Mouse (Mus musculus) heart, postnatal 10 days (tissue): ENCODE data around the gene Etv3. TPM values are rescaled to one million over a fixed set of nuclear protein-coding genes. Genes with fewer than 3 reads are reported as not detected.
"Not testable (repeated sequence)": the region's sequence is repeated elsewhere in the genome, so short reads cannot be mapped to it uniquely, and the experiment has no call there.

Experiments
- DNase-seq, 2 experiments: peaks; one replicate each; pipeline ENCODE4 v3.0.0; 2021
- intact Hi-C: fragments of 180-260 bp; cut with DNase I; formaldehyde crosslinking; loops from one replicate; pipeline ENCODE4 v1.15.1; 2025
- total RNA-seq, 2 experiments: library from RNA; stranded (reverse); gene quantifications; 2 replicates each; pipeline ENCODE4 v1.2.3; 2021

The Etv3 gene
- 10 to 100 TPM; 17.1 to 18.3 TPM for total RNA-seq

- intact Hi-C loops = loop anchor here (2.0 to 5.0 kb wide), 2 partner anchors 16 to 92 kb away; partner anchors contain the start of gene Arhgef11
Measured at GRCm38 (mm10) chr3:87525043-87525836, at the start of gene Etv3. Gene Etv3, plus strand, starts transcription at chr3:87525407.

GRCm38 (mm10) chr3:87477948-87478347 lies 47.3 kb upstream of the Etv3 start:
- DNase-seq, intact Hi-C loops: not testable (repeated sequence)

More at GRCm38 (mm10) chr3:87525043-87525836, at the start of gene Etv3:
- peak; percentile 92 to 93 for DNase-seq

DNA sequence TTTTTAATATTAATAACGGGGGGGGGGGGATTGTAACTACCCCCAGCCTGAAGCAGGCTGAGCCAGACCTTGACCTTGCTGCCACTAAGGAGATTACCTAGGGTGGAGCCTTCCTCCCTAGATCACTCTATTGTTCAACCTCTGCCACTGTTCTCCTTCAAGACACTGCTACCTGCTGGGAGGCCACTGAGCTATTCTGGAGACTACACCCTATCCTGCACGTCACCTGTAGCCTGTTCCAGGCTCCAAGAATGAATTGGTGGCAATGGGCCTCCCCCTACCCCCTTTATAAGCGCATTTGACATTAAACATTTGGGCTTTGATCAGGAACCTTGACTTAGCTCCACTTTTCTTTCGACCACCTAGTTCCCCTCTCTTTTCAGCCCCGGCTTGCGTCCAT lies 46.6 kb upstream of the Etv3 start:
- intact Hi-C loops, DNase-seq: not testable (repeated sequence)

GRCm38 (mm10) chr3:87479230-87479629 lies 46.0 kb upstream of the Etv3 start:
- intact Hi-C loops, DNase-seq: not testable (repeated sequence)

DNA sequence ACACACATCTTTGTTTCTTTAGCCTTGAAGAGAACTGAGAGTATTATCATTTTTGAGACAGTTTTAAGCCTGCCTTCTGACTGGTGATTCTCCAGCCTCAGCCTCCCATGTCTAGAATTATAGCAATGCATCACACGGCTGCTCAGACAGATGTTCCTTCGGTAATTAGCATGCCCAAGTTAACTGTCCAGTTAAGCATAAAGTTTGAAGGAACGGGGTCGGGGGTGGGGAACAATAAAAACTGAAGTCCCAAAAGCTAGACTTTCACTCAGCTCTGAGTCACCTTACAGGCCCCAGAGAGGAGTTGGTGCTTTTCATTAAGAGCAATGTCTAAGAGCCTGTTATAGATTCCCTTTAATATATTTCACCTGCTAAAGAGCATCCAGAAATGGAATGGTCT lies 37.8 kb upstream of the Etv3 start:
- intact Hi-C loops = no loop called here
- DNase-seq = no peak

DNA sequence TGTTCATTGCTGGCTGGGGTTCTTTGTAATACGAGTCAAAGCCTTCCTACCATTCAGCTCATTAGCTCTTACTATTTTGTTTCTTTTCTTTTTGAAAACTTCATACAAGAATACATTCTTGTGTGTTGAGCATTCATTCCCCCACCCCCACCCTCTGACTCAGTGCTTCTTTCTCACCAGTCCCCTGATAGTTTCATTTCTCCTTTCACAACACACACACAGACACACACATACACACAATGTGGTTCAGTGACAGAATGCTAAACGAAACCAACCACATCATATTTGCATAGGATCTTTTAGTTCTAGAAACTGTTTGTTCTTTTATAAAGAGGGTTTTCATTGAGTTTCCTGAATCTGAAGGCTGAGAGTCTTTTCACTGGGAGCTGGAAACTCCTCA lies 37.3 kb upstream of the Etv3 start:
- intact Hi-C loops = no loop called here
- DNase-seq = no peak

GRCm38 (mm10) chr3:87498266-87498665 lies 26.9 kb upstream of the Etv3 start:
- intact Hi-C loops = no loop called here
- DNase-seq = no peak

DNA sequence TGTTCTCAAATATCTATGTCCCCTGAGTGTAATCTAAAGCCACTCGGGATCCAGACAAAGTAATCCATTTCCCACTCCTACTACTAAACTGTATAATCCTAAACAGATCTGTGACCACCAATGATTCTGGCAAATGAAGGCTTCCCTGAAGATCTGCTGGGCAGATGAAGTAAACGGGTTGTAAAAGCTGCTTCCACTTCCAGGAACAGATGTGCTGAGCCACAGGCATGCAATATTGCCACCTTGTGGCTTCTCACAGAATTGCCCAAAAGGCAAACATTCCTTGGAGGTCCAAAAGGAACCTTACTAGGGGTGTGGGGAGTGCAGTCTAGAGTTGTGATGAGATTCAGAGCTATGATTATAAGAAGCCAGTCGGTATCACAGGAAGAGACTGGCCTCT lies 26.1 kb upstream of the Etv3 start:
- peak; percentile 79 to 87 for DNase-seq

GRCm38 (mm10) chr3:87500088-87501055 lies 24.8 kb upstream of the Etv3 start:
- DNase-seq = peak; percentile 16 to 21
- intact Hi-C loops = loop anchor here (1.0 to 5.0 kb wide), 2 partner anchors 257 to 408 kb away; no protein-coding TSS in a partner anchor

More for the DNA sequence above, 26.1 kb upstream of the Etv3 start:
- intact Hi-C loops = loop anchor here (1.0 kb wide), 2 partner anchors 88 to 176 kb away; no protein-coding TSS in a partner anchor

- intact Hi-C loops = loop anchor here (5.0 kb wide), 1 partner anchor 409 kb away; no protein-coding TSS in a partner anchor
- DNase-seq = no peak
Measured at GRCm38 (mm10) chr3:87501151-87501550, 24.1 kb upstream of the Etv3 start.

DNA sequence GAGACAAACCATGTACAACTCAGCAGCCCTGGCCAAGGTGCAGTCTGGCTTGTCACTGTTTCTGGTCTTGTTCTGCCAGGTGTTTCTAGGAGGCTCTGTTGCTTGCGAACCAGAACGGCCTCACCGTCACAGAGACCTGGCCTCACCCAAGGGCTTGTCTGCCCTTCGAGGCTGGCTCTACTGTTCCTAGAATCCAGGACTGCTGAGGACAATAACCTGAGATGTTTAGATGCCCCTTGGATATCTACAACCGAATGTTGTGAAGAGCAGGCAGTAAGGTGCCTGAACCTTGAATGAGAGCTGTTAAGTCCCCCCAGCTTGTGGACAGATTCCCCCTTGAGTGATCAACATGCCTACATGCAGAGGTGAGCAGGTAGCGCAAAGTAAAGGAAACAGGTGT lies 22.4 kb upstream of the Etv3 start:
- DNase-seq = no peak
- intact Hi-C loops = loop anchor here (5.0 kb wide), 1 partner anchor 410 kb away; no protein-coding TSS in a partner anchor

DNA sequence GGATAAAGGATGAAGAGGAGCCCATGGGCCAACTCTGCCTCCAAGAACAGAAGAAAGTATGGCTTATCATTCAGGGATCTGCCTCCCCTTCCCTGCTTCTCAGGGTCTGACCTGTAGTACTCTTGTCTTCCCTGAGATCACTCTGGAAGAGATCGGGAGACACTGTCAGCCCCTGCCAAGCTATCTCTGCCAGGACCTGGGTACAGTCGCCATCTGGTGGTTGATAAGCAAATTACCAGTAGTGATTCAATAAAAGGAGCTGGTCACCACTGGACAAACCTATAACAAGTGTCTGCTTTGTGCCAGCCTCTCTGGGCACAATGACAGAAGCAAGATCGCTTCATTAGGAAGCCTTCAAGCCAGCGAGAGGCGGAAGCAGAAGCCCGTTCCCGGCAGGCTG lies 20.9 kb upstream of the Etv3 start:
- intact Hi-C loops = loop anchor here (1.0 to 5.0 kb wide), 3 partner anchors 260 to 472 kb away; no protein-coding TSS in a partner anchor
- DNase-seq = peak; percentile 43 to 71

DNA sequence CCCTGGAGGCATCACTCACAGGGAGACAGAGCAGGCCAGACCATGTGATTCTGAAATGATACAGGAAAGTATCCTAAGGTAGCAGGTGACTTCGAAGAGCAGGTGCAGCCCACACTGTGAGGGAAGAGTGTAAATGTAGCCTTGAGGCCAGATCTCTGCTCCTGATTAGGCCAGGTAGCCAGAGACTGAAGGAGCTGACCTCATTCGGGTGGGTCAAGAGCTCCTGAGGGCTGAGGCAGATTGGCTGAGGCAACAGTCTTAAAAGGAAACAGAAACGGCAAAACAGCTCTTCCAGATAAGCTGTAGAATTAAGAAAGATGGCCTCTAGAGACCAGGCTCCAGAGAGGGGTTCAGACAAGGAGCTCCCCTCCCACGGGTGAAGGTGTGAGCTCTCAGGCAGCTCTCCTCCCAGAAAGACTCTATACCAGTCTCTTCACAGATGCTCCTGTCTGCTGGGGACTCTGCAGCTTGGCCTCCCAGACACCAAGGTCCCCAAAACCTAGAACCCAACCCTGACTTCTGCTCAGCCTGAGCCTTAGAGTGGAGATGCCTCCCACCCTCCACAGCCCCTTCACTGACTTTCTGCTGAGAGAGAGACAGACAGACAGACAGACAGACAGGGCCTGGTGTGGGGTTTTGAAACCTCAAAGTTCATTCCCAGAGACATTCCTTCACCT lies 20.3 kb upstream of the Etv3 start:
- DNase-seq = no peak
- intact Hi-C loops = loop anchor here (1.0 to 5.0 kb wide), 3 partner anchors 261 to 472 kb away; no protein-coding TSS in a partner anchor

GRCm38 (mm10) chr3:87506456-87507416 lies 18.5 kb upstream of the Etv3 start:
- no peak for DNase-seq
- intact Hi-C loops = no loop called here

DNA sequence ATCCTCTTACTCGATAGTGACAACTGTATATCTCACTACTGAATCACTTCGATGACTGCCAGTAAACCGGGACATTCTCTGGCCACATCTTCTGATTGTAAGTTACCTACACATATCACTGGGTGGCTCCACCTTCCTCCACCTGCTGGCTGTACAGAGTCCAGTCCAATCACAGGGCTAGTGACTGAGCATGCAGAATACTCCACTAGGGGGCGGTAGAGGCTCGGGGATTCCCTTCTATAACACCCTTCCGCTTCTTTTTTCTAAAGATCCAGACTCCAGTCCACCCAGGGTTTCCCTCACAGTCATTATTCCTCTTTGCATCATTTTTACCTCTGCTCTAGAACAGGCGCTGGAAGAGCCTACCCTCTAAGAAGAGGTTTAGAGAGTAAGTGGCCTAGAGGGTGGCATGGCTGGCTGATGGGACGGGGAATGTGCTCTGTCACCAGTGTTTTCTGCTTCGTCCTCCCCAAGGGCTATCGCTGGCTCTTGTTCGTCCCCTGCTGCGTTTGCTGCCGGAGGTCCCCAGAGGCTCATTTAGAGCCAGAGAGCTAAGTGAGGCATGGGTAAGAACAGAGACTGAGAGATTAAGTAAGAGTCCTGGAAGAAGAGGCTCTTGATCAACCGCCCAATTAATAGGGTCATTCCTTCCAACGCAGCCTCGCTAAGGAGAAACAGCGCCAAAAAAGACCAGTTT lies 16.9 kb upstream of the Etv3 start:
- intact Hi-C loops = loop anchor here (1.0 to 2.0 kb wide), 3 partner anchors 16 to 260 kb away; partner anchors contain the start of gene Etv3
- DNase-seq = peak; percentile 89 to 95

GRCm38 (mm10) chr3:87509061-87509460 lies 16.1 kb upstream of the Etv3 start:
- intact Hi-C loops = loop anchor here (2.0 kb wide), 2 partner anchors 16 to 260 kb away; partner anchors contain the start of gene Etv3

DNA sequence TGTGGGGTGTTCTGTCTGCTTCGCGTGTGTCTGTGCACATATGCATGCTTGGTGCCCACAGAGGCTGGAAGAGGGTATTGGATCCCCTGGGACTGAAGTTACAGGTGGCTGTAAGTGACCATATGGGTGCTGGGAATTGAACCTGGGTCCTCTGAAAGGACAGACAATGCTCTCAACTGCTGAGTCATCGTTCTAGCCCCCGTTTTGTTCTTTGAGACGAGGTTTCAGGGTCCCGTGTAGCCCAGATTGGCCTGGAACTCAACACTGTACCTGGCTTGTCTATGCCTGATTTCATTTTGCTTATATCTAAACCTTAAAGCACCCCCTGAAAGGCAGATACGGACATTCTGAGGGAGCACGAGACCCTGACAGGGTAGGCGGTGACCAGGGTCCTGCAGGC lies 14.4 kb upstream of the Etv3 start:
- intact Hi-C loops = no loop called here
- DNase-seq = no peak

More at GRCm38 (mm10) chr3:87509061-87509460, 16.1 kb upstream of the Etv3 start:
- DNase-seq = peak; percentile 65
